Mouse (Mus musculus): ENCODE results near the gene Abcg8. TPM values are rescaled to one million over a fixed set of nuclear protein-coding genes. Genes with fewer than 3 reads are reported as not detected.

Gene Abcg8
- polyA plus RNA-seq, 1 experiment from 2014 or later = 0.20 TPM

GRCm38 (mm10) chr17:84665053-84665452 lies 11.0 kb upstream of the Abcg8 start:
- 32% methylated on average over 10 of the region's 10 CpGs for WGBS
- H3K27ac ChIP-seq (ENCODE audit: low read length) = no peak overlapping the region

GRCm38 (mm10) chr17:84665691-84666090 lies 10.4 kb upstream of the Abcg8 start:
- 28% methylated on average over 9 of the region's 9 CpGs for WGBS
- ATAC-seq (ENCODE audit: insufficient number of reproducible peaks, insufficient read depth, low FRiP score, low read depth) = no peak

More at GRCm38 (mm10) chr17:84665053-84665452, 11.0 kb upstream of the Abcg8 start:
- Histone ChIP-seq H3K9me3 (ENCODE audit: control insufficient read depth, low read depth, low read length) (no peaks in the 10 kb centered on the region), H3K4me3 (ENCODE audit: low read depth, low read length) (no peak overlapping the region), H3K27me3 (ENCODE audit: control insufficient read depth, insufficient read depth, low read length) (no peaks in the 10 kb centered on the region), H3K4me2 (replicated peaks; ENCODE audit: low read depth, low read length) (no peak overlapping the region), H3K36me3 (ENCODE audit: control insufficient read depth, insufficient read depth, low read length) (no peaks in the 10 kb centered on the region), H3K4me1 (ENCODE audit: control insufficient read depth, insufficient read depth, low read length) (peaks cover 5% of the 10 kb centered on the region; the same call in 1 of the 2 replicates), H3K9ac (replicated peaks; ENCODE audit: low read depth, low read length) (no peak overlapping the region)
- no peak for ATAC-seq (ENCODE audit: insufficient number of reproducible peaks, insufficient read depth, low FRiP score, low read depth)

GRCm38 (mm10) chr17:84667848-84668247 lies 8.3 kb upstream of the Abcg8 start:
- no peak for ATAC-seq (ENCODE audit: insufficient number of reproducible peaks, insufficient read depth, low FRiP score, low read depth)
- no peak overlapping the region for H3K4me3 ChIP-seq (ENCODE audit: low read depth, low read length)
- H3K4me2 ChIP-seq (replicated peaks; ENCODE audit: low read depth, low read length) = no peak overlapping the region
- no peak overlapping the region for H3K27ac ChIP-seq (ENCODE audit: low read length)
- peaks cover 5% of the 10 kb centered on the region; the same call in 1 of the 2 replicates for H3K4me1 ChIP-seq (ENCODE audit: control insufficient read depth, insufficient read depth, low read length)
- no peaks in the 10 kb centered on the region for H3K36me3 ChIP-seq (ENCODE audit: control insufficient read depth, insufficient read depth, low read length)
- no peak overlapping the region for H3K9ac ChIP-seq (replicated peaks; ENCODE audit: low read depth, low read length)
- H3K27me3 ChIP-seq (ENCODE audit: control insufficient read depth, insufficient read depth, low read length) = no peaks in the 10 kb centered on the region
- WGBS = 87% methylated on average over 3 of the region's 3 CpGs
- no peaks in the 10 kb centered on the region for H3K9me3 ChIP-seq (ENCODE audit: control insufficient read depth, low read depth, low read length)

More at GRCm38 (mm10) chr17:84665691-84666090, 10.4 kb upstream of the Abcg8 start:
- no peaks in the 10 kb centered on the region for H3K36me3 ChIP-seq (ENCODE audit: control insufficient read depth, insufficient read depth, low read length)
- no peak overlapping the region for H3K4me3 ChIP-seq (ENCODE audit: low read depth, low read length)
- H3K27me3 ChIP-seq (ENCODE audit: control insufficient read depth, insufficient read depth, low read length) = no peaks in the 10 kb centered on the region
- H3K9ac ChIP-seq (replicated peaks; ENCODE audit: low read depth, low read length) = no peak overlapping the region
- H3K27ac ChIP-seq (ENCODE audit: low read length) = no peak overlapping the region
- H3K4me2 ChIP-seq (replicated peaks; ENCODE audit: low read depth, low read length) = no peak overlapping the region
- peaks cover 5% of the 10 kb centered on the region; the same call in 1 of the 2 replicates for H3K4me1 ChIP-seq (ENCODE audit: control insufficient read depth, insufficient read depth, low read length)
- H3K9me3 ChIP-seq (ENCODE audit: control insufficient read depth, low read depth, low read length) = no peaks in the 10 kb centered on the region

GRCm38 (mm10) chr17:84672376-84673369 lies 3.4 kb upstream of the Abcg8 start:
- H3K4me2 ChIP-seq (replicated peaks; ENCODE audit: low read depth, low read length) = no peak overlapping the region
- no peaks in the 10 kb centered on the region for H3K9me3 ChIP-seq (ENCODE audit: control insufficient read depth, low read depth, low read length)
- WGBS = 57% methylated on average over 16 of the region's 16 CpGs
- H3K4me1 ChIP-seq (ENCODE audit: control insufficient read depth, insufficient read depth, low read length) = 0 out of 2 replicates have a peak, but pooled peaks cover 3% of the 10 kb centered on the region
- H3K27me3 ChIP-seq (ENCODE audit: control insufficient read depth, insufficient read depth, low read length) = no peaks in the 10 kb centered on the region
- H3K9ac ChIP-seq (replicated peaks; ENCODE audit: low read depth, low read length) = no peak overlapping the region
- no peak overlapping the region for H3K4me3 ChIP-seq (ENCODE audit: low read depth, low read length)
- peak; percentile 80 for ATAC-seq (ENCODE audit: insufficient number of reproducible peaks, insufficient read depth, low FRiP score, low read depth)
- no peak overlapping the region for H3K27ac ChIP-seq (ENCODE audit: low read length)
- no peaks in the 10 kb centered on the region for H3K36me3 ChIP-seq (ENCODE audit: control insufficient read depth, insufficient read depth, low read length)

GRCm38 (mm10) chr17:84674048-84674447 lies 2.1 kb upstream of the Abcg8 start:
- no peaks in the 10 kb centered on the region for H3K36me3 ChIP-seq (ENCODE audit: control insufficient read depth, insufficient read depth, low read length)
- 0 out of 2 replicates have a peak, but pooled peaks cover 3% of the 10 kb centered on the region for H3K4me1 ChIP-seq (ENCODE audit: control insufficient read depth, insufficient read depth, low read length)
- no peak overlapping the region for H3K4me3 ChIP-seq (ENCODE audit: low read depth, low read length)
- 50% methylated on average over 7 of the region's 7 CpGs for WGBS
- no peak overlapping the region for H3K9ac ChIP-seq (replicated peaks; ENCODE audit: low read depth, low read length)
- H3K27ac ChIP-seq (ENCODE audit: low read length) = no peak overlapping the region
- no peak for ATAC-seq (ENCODE audit: insufficient number of reproducible peaks, insufficient read depth, low FRiP score, low read depth)
- no peaks in the 10 kb centered on the region for H3K27me3 ChIP-seq (ENCODE audit: control insufficient read depth, insufficient read depth, low read length)
- H3K4me2 ChIP-seq (replicated peaks; ENCODE audit: low read depth, low read length) = no peak overlapping the region
- H3K9me3 ChIP-seq (ENCODE audit: control insufficient read depth, low read depth, low read length) = no peaks in the 10 kb centered on the region

GRCm38 (mm10) chr17:84675204-84675603 lies 898 bp upstream of the Abcg8 start:
- Histone ChIP-seq H3K4me1 (ENCODE audit: control insufficient read depth, insufficient read depth, low read length) (0 out of 2 replicates have a peak, but pooled peaks cover 3% of the 10 kb centered on the region), H3K4me2 (replicated peaks; ENCODE audit: low read depth, low read length) (no peak overlapping the region), H3K27ac (ENCODE audit: low read length) (no peak overlapping the region), H3K4me3 (ENCODE audit: low read depth, low read length) (no peak overlapping the region), H3K27me3 (ENCODE audit: control insufficient read depth, insufficient read depth, low read length) (no peaks in the 10 kb centered on the region), H3K9ac (replicated peaks; ENCODE audit: low read depth, low read length) (no peak overlapping the region), H3K9me3 (ENCODE audit: control insufficient read depth, low read depth, low read length) (no peaks in the 10 kb centered on the region), H3K36me3 (ENCODE audit: control insufficient read depth, insufficient read depth, low read length) (no peaks in the 10 kb centered on the region)
- no peak for ATAC-seq (ENCODE audit: insufficient number of reproducible peaks, insufficient read depth, low FRiP score, low read depth)
- 53% methylated on average over 4 of the region's 4 CpGs for WGBS

GRCm38 (mm10) chr17:84677595-84677994 lies 1.5 kb downstream of the Abcg8 start:
- no peak for ATAC-seq (ENCODE audit: insufficient number of reproducible peaks, insufficient read depth, low FRiP score, low read depth)
- 85% methylated on average over 11 of the region's 11 CpGs for WGBS
- no peaks in the 10 kb centered on the region for H3K9me3 ChIP-seq (ENCODE audit: control insufficient read depth, low read depth, low read length)
- H3K36me3 ChIP-seq (ENCODE audit: control insufficient read depth, insufficient read depth, low read length) = no peaks in the 10 kb centered on the region
- no peak overlapping the region for H3K4me2 ChIP-seq (replicated peaks; ENCODE audit: low read depth, low read length)
- no peak overlapping the region for H3K4me3 ChIP-seq (ENCODE audit: low read depth, low read length)
- no peak overlapping the region for H3K9ac ChIP-seq (replicated peaks; ENCODE audit: low read depth, low read length)
- no peaks in the 10 kb centered on the region for H3K27me3 ChIP-seq (ENCODE audit: control insufficient read depth, insufficient read depth, low read length)
- H3K4me1 ChIP-seq (ENCODE audit: control insufficient read depth, insufficient read depth, low read length) = 0 out of 2 replicates have a peak, but pooled peaks cover 3% of the 10 kb centered on the region
- H3K27ac ChIP-seq (ENCODE audit: low read length) = no peak overlapping the region

GRCm38 (mm10) chr17:84681670-84682069 lies 5.6 kb downstream of the Abcg8 start:
- WGBS = 75% methylated on average over 3 of the region's 3 CpGs
- Histone ChIP-seq H3K4me3 (ENCODE audit: low read depth, low read length) (no peak overlapping the region), H3K9me3 (ENCODE audit: control insufficient read depth, low read depth, low read length) (no peaks in the 10 kb centered on the region), H3K27ac (ENCODE audit: low read length) (no peak overlapping the region), H3K4me2 (replicated peaks; ENCODE audit: low read depth, low read length) (no peak overlapping the region), H3K36me3 (ENCODE audit: control insufficient read depth, insufficient read depth, low read length) (no peaks in the 10 kb centered on the region), H3K9ac (replicated peaks; ENCODE audit: low read depth, low read length) (no peak overlapping the region), H3K4me1 (ENCODE audit: control insufficient read depth, insufficient read depth, low read length) (no peaks in the 10 kb centered on the region), H3K27me3 (ENCODE audit: control insufficient read depth, insufficient read depth, low read length) (no peaks in the 10 kb centered on the region)
- no peak for ATAC-seq (ENCODE audit: insufficient number of reproducible peaks, insufficient read depth, low FRiP score, low read depth)

All from stomach, embryonic 14.5 days (tissue).